Mouse (Mus musculus) brain, embryonic 14.5 days (tissue): ENCODE results near the gene Snph.

Experiments used
- CTCF ChIP-seq: fragments of 200-500 bp; IDR thresholded peaks from 2 replicates; pipeline ENCODE4 v1.5.1; 2012; ENCODE audit warnings: inconsistent platforms, mild to moderate bottlenecking, moderate library complexity, borderline replicate concordance; ENCODE audit not compliant: insufficient read depth, insufficient read length; ENCODE audit errors: extremely low read depth
- POLR2A ChIP-seq: fragments of 200-500 bp; IDR thresholded peaks from 2 replicates; pipeline ENCODE4 v1.6.1; 2012; ENCODE audit warnings: mild to moderate bottlenecking, inconsistent platforms, borderline replicate concordance; ENCODE audit not compliant: poor library complexity, insufficient read depth, insufficient read length, severe bottlenecking; ENCODE audit errors: extremely low read depth

- TF ChIP-seq CTCF (no peak), POLR2A (no peak)
Measured at GRCm38 (mm10) chr2:151573667-151574066, 58.7 kb downstream of the Snph start.
